Mouse (Mus musculus) embryonic fibroblast, embryonic 13.5 days (primary cell): Measurements from ENCODE around the gene Gm27179.
"Not testable (repeated sequence)": the region's sequence is repeated elsewhere in the genome, so short reads cannot be mapped to it uniquely, and the experiment has no call there.

Experiments
- CTCF ChIP-seq: IDR thresholded peaks from 2 replicates; pipeline ENCODE4 v1.5.1; 2011; ENCODE audit warnings: mild to moderate bottlenecking, control low read depth, low read length, moderate library complexity, borderline replicate concordance; ENCODE audit not compliant: insufficient read depth
- POLR2A ChIP-seq: IDR thresholded peaks from 2 replicates; pipeline ENCODE4 v1.6.1; 2011; ENCODE audit warnings: low read depth, mild to moderate bottlenecking, control low read depth, low read length, moderate library complexity

GRCm38 (mm10) chr14:69540113-69540512 lies 27.8 kb upstream of the Gm27179 start:
- TF ChIP-seq CTCF, POLR2A: not testable (repeated sequence)
